Mouse (Mus musculus): Measurements from ENCODE around the gene Alk.

DNA sequence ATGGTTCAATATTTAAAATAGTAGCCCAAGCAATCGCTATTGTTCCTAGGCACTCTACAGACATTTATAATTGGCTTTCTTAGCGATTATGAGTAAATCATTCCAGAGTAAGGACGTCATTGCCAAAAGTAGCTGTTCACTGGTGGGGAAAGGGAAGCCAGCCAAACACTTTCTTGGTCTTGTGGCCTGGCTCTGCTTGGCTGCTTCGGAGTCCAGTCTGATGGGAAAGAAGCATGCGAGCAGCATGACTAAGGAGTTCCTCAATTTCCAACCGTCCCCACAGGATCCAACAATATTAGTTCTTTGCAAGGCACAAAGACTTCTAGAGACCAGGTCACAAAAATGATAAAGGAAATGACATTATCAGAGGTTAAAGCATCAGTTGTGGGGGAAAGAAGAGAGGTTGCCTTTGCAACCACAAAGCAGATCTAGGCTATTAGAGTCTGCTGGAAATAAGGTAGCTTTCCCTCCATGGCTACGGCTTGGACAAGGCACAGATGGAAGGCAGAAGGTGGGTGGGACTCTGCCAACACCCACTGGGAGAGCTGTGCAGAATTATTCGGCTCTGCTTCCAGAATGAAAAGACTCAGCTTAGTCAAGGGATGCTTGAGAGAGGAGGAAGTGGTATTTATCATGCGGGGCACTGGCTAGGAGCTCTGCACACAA lies 561.3 kb downstream of the Alk start:
- TF ChIP-seq CTCF (IDR thresholded peaks at IDR 0.05; ENCODE audit: borderline replicate concordance, insufficient read depth, low read length) (no peak), POLR2A (IDR thresholded peaks at IDR 0.05; ENCODE audit: low read depth, low read length) (peak; percentile 11; the same call in 1 of the 2 replicates)
